ENCODE assay signal across 16 mouse cellular contexts in genomic region chr17:51144983-51145382, GRCm38 (mm10).
"Had no signal": no experiment of that assay in that cellular context is flagged by ENCODE, and none has a peak within 500 bp of the region (broad histone marks: within the 10 kb centered on the region; RNA-seq: fewer than 3 reads in every experiment).

No protein-coding gene starts in this region.

- DNase-seq: liver; liver, embryonic 13.5 days; liver, postnatal 0 days; lung, postnatal 14 days; retina, postnatal 1 day; right cerebral cortex, postnatal 4 days; spleen, adult 18-20 months; thymus, adult 2 months; thymus, postnatal 36 days had no signal

- H3K36me3 ChIP-seq: limb, embryonic 12.5 days; liver, embryonic 13.5 days; lung, embryonic 15.5 days; midbrain, embryonic 12.5 days; neural tube, embryonic 13.5 days; stomach, embryonic 15.5 days had no signal

- H3K27me3 ChIP-seq: limb, embryonic 12.5 days; liver, embryonic 13.5 days; lung, embryonic 15.5 days; midbrain, embryonic 12.5 days; neural tube, embryonic 13.5 days; stomach, embryonic 15.5 days had no signal

- H3K9ac ChIP-seq: limb, embryonic 12.5 days; liver, embryonic 13.5 days; liver, postnatal 0 days; lung, embryonic 15.5 days; midbrain, embryonic 12.5 days; neural tube, embryonic 13.5 days; stomach, embryonic 15.5 days had no signal

- H3K4me1 ChIP-seq: limb, embryonic 12.5 days; liver, embryonic 13.5 days; lung, embryonic 15.5 days; midbrain, embryonic 12.5 days; neural tube, embryonic 13.5 days; stomach, embryonic 15.5 days had no signal

- H3K4me2 ChIP-seq: limb, embryonic 12.5 days; liver, embryonic 13.5 days; lung, embryonic 15.5 days; midbrain, embryonic 12.5 days; neural tube, embryonic 13.5 days; stomach, embryonic 15.5 days had no signal

- H3K4me3 ChIP-seq: layer of hippocampus, adult 2 months; limb, embryonic 12.5 days; liver, embryonic 13.5 days; lung, embryonic 15.5 days; midbrain, embryonic 12.5 days; neural tube, embryonic 13.5 days; stomach, embryonic 15.5 days had no signal

- ATAC-seq: liver, postnatal 0 days; midbrain, embryonic 16.5 days had no signal

- H3K27ac ChIP-seq: layer of hippocampus, adult 2 months; limb, embryonic 12.5 days; liver, embryonic 13.5 days; lung, embryonic 15.5 days; midbrain, embryonic 12.5 days; neural tube, embryonic 13.5 days; stomach, embryonic 15.5 days had no signal

- H3K9me3 ChIP-seq: limb, embryonic 12.5 days; liver, embryonic 13.5 days; lung, embryonic 15.5 days; midbrain, embryonic 12.5 days; neural tube, embryonic 13.5 days; stomach, embryonic 15.5 days had no signal
